Mouse (Mus musculus): Measurements from ENCODE around the gene Scgn.

DNA sequence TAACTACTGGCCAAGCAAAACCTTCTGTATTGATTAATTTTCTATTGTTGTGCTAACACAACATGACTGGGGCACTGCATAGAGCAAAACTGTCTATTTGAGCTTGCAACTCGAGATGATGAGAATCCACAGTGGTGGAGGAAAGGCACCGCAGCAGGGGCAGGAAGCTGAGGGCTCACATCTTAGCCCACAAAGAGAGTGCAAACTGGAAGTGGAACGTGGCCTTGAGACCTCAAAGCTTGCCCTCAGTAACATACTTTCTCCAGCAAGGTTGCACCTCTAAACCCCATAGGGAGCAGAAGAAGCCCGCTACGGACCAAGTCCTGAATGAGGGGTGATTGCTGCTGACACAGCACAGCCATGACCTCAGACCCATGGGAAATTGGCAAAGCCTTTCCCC, 80.9 kb downstream of the Scgn start:
- no peak for TF ChIP-seq CTCF (IDR thresholded peaks at IDR 0.05; ENCODE audit: extremely low read depth, insufficient read length, insufficient replicate concordance, low read depth, low read length)
- TF ChIP-seq POLR2A (IDR thresholded peaks at IDR 0.05; ENCODE audit: low read depth, low read length): no peak

Measured in small intestine, adult 2 months (tissue).